Mouse (Mus musculus) MEL (cell line): ENCODE measurements around the gene Keap1. TPM values are rescaled to one million over a fixed set of nuclear protein-coding genes. Genes with fewer than 3 reads are reported as not detected.
A peak's percentile ranks its signal among the peaks of the same experiment; 100 is the strongest.

Source experiments
- DNase-seq: peaks from one replicate; pipeline ENCODE4 v3.0.0; 2011; ENCODE audit warnings: low read depth, low spot score
- H3K27ac ChIP-seq: 2 replicates; pipeline ENCODE4 v1.5.1; 2012; ENCODE audit warnings: low read depth, mild to moderate bottlenecking, control low read depth, low read length, moderate library complexity; ENCODE audit not compliant: control insufficient read depth
- H3K27me3 ChIP-seq, 2 experiments: fragments of 150-350 bp in 1 of 2; sonication (generic) in 1 of 2; 2 replicates each; pipeline ENCODE4 v1.6.1; 2012; ENCODE audit warnings: low read length in 2 of 2, mild to moderate bottlenecking in 2 of 2, improper control_type of control experiment in 1 of 2, moderate library complexity in 1 of 2; ENCODE audit not compliant: insufficient read depth in 2 of 2, control insufficient read depth in 1 of 2
- H3K36me3 ChIP-seq, 2 experiments: 2 replicates each; pipeline ENCODE4 v1.6.1; 2012 to 2014; ENCODE audit warnings: low read length in 2 of 2, improper control_type of control experiment in 1 of 2, inconsistent platforms in 1 of 2, mild to moderate bottlenecking in 1 of 2; ENCODE audit not compliant: insufficient read depth in 2 of 2, control insufficient read depth in 1 of 2
- H3K4me1 ChIP-seq, 2 experiments: fragments of 150-350 bp in 1 of 2; sonication (generic) in 1 of 2; 2 replicates each; pipeline ENCODE4 v1.6.1; 2012; ENCODE audit warnings: low read length in 2 of 2, improper control_type of control experiment in 1 of 2, mild to moderate bottlenecking in 1 of 2; ENCODE audit not compliant: insufficient read depth in 2 of 2, control insufficient read depth in 1 of 2
- H3K4me3 ChIP-seq, 2 experiments: fragments of 150-350 bp in 1 of 2; sonication (generic) in 1 of 2; 2 replicates each; pipeline ENCODE4 v1.5.1; 2012; ENCODE audit warnings: low read depth in 2 of 2, low read length in 2 of 2, mild to moderate bottlenecking in 2 of 2, moderate library complexity in 2 of 2, control low read depth in 1 of 2, improper control_type of control experiment in 1 of 2; ENCODE audit not compliant: control insufficient read depth in 1 of 2, insufficient read depth in 1 of 2
- H3K79me2 ChIP-seq: 2 replicates; pipeline ENCODE4 v1.6.1; 2012; ENCODE audit warnings: mild to moderate bottlenecking, low read length, moderate library complexity; ENCODE audit not compliant: control insufficient read depth, poor library complexity, insufficient read depth
- H3K9ac ChIP-seq: 2 replicates; pipeline ENCODE4 v1.6.1; 2012; ENCODE audit warnings: low read depth, mild to moderate bottlenecking, control low read depth, low read length, moderate library complexity; ENCODE audit not compliant: control insufficient read depth, poor library complexity, severe bottlenecking
- H3K9me3 ChIP-seq: fragments of 150-350 bp; sonication (generic); replicated peaks from 2 replicates; pipeline ENCODE4 v1.6.1; 2012; ENCODE audit warnings: mild to moderate bottlenecking, low read length, improper control_type of control experiment, moderate library complexity; ENCODE audit not compliant: insufficient read depth
- BHLHE40 ChIP-seq: IDR thresholded peaks from 2 replicates; pipeline ENCODE4 v1.6.1; 2012; ENCODE audit warnings: low read depth, mild to moderate bottlenecking, inconsistent platforms, low read length, improper control_type of control experiment, borderline replicate concordance
- CHD2 ChIP-seq: IDR thresholded peaks from 2 replicates; pipeline ENCODE4 v1.6.1; 2011; ENCODE audit warnings: low read length, improper control_type of control experiment
- CTCF ChIP-seq, 3 experiments: IDR thresholded peaks in 2 of 3; conservative IDR thresholded peaks in 1 of 3; 2 replicates each; pipeline ENCODE4 v1.5.1; 2011 to 2012; ENCODE audit warnings: low read length in 3 of 3, low read depth in 2 of 3, mild to moderate bottlenecking in 2 of 3, improper control_type of control experiment in 1 of 3, inconsistent platforms in 1 of 3, mixed read lengths in 1 of 3, moderate library complexity in 1 of 3; ENCODE audit not compliant: control insufficient read depth in 1 of 3, insufficient read depth in 1 of 3, poor library complexity in 1 of 3, severe bottlenecking in 1 of 3
- HCFC1 ChIP-seq: IDR thresholded peaks from 2 replicates; pipeline ENCODE4 v1.6.1; 2012; ENCODE audit warnings: low read depth, mild to moderate bottlenecking, inconsistent platforms, low read length, improper control_type of control experiment, moderate library complexity
- POLR2A ChIP-seq, 2 experiments: IDR thresholded peaks; 2 replicates each; pipeline ENCODE4 v1.6.1; 2011 to 2012; ENCODE audit warnings: low read length in 2 of 2, mild to moderate bottlenecking in 2 of 2, control low read depth in 1 of 2, improper control_type of control experiment in 1 of 2, low read depth in 1 of 2, moderate library complexity in 1 of 2; ENCODE audit not compliant: control insufficient read depth in 1 of 2, insufficient read depth in 1 of 2, poor library complexity in 1 of 2
- RAD21 ChIP-seq: IDR thresholded peaks from 2 replicates; pipeline ENCODE4 v1.6.1; 2011; ENCODE audit warnings: mild to moderate bottlenecking, low read depth, low read length, improper control_type of control experiment
- TAL1 ChIP-seq: IDR thresholded peaks from 2 replicates; pipeline ENCODE4 v1.6.1; 2012; ENCODE audit warnings: mild to moderate bottlenecking, inconsistent platforms, low read length, moderate library complexity, mixed read lengths
- TBP ChIP-seq: IDR thresholded peaks from 2 replicates; pipeline ENCODE4 v1.8.0; 2011; ENCODE audit warnings: low read depth, low read length, improper control_type of control experiment
- TCF12 ChIP-seq: IDR thresholded peaks from 2 replicates; pipeline ENCODE4 v1.6.1; 2014; ENCODE audit warnings: low read depth, mild to moderate bottlenecking, inconsistent platforms, low read length, improper control_type of control experiment, moderate library complexity
- ZC3H11A ChIP-seq: IDR thresholded peaks from 2 replicates; pipeline ENCODE4 v1.6.1; 2012; ENCODE audit warnings: low read depth, mild to moderate bottlenecking, inconsistent platforms, low read length, improper control_type of control experiment
- ZKSCAN1 ChIP-seq: IDR thresholded peaks from 2 replicates; pipeline ENCODE4 v1.6.1; 2012; ENCODE audit warnings: low read depth, mild to moderate bottlenecking, inconsistent platforms, low read length, improper control_type of control experiment, moderate library complexity
- ZMIZ1 ChIP-seq: IDR thresholded peaks from 2 replicates; pipeline ENCODE4 v1.6.1; 2012; ENCODE audit warnings: low read depth, mild to moderate bottlenecking, inconsistent platforms, low read length, improper control_type of control experiment, moderate library complexity
- ZNF384 ChIP-seq: IDR thresholded peaks from 2 replicates; pipeline ENCODE4 v1.6.1; 2012; ENCODE audit warnings: low read depth, mild to moderate bottlenecking, inconsistent platforms, low read length, improper control_type of control experiment
- polyA plus RNA-seq, 2 experiments: library from polyadenylated mRNA; stranded (reverse) in 1 of 2; unstranded in 1 of 2; fragments of >175 nt in 1 of 2; fragments of >200 nt in 1 of 2; gene quantifications; 2 replicates each; pipeline versions ENCODE4 v1.2.1 to v1.2.4; 2012; ENCODE audit warnings: low replicate concordance in 2 of 2, low read depth in 1 of 2; ENCODE audit not compliant: insufficient read length in 2 of 2, insufficient read depth in 1 of 2, missing spikeins in 1 of 2
- total RNA-seq: library from RNA; depleted of rRNA; stranded (reverse); fragments of 300-350 nt; gene quantifications from 2 replicates; pipeline ENCODE4 v1.2.3, GENCODE M21; 2012

Gene Keap1
- total and polyA plus RNA-seq, 3 experiments, result 67.5 to 174 (median 171) TPM

DNA sequence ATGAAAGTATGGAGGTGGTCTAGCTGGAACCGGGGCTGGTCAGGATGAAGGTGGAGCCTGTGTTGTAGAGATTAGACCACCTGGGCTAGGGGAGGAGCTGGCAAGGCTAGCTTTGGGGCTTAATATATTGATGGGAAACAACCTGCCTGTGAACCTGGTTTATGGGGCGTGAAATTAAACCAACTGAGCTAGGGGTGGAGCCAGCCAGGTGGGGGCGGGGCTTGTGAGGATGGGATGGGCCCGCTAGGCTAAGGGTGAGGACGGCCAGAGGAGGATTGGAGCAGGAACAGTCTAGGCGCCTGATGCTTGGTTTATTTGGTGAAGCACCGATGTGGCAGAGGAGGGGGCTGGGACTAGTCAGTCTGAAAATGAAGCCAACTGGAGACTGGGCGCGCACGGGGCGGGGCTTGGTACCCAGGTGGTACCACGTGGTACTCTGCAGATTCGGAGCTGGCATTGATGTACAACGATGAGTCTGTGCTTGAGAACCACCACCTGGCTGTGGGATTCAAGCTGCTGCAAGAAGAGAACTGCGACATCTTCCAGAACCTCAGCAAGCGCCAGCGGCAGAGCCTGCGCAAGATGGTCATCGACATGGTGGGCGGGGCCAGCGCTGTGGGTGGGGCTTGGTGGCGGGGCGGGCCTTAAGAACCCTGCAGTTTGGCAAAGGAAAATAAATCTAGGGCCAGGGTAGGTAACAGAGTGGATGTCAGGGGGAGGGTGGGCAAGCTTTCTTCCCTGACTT lies 34.5 kb downstream of the Keap1 start:
- peaks cover 0 to 32% of the 10 kb centered on the region in 2 experiments; a peak in 2 of 4 replicates for H3K36me3 ChIP-seq
- no peak overlapping the region for H3K27ac ChIP-seq
- no peak for DNase-seq

GRCm38 (mm10) chr9:21204156-21204527 lies 35.0 kb downstream of the Keap1 start:
- Histone ChIP-seq H3K27me3 (no peaks in the 10 kb centered on the region), H3K79me2 (no peaks in the 10 kb centered on the region), H3K4me3 (no peak overlapping the region), H3K9me3 (no peaks in the 10 kb centered on the region), H3K36me3 (peaks cover 0 to 36% of the 10 kb centered on the region in 2 experiments; a peak in 2 of 4 replicates), H3K27ac (no peak overlapping the region), H3K4me1 (no peaks in the 10 kb centered on the region), H3K9ac (no peak overlapping the region)
- no peak for DNase-seq
- no peak for TF ChIP-seq TCF12
- TF ChIP-seq ZC3H11A, result no peak
- no peak for TF ChIP-seq TBP
- no peak for TF ChIP-seq RAD21
- no peak for TF ChIP-seq TAL1
- no peak for TF ChIP-seq CHD2
- no peak for TF ChIP-seq BHLHE40
- TF ChIP-seq CTCF (IDR thresholded peaks at IDR 0.05 in 2 of 3, conservative IDR thresholded peaks at IDR 0.05 in 1 of 3; ENCODE audit: control insufficient read depth in 1 of 3, insufficient read depth in 1 of 3, low read depth in 2 of 3, low read length in 3 of 3, poor library complexity in 1 of 3, severe bottlenecking in 1 of 3), result no peak
- no peak for TF ChIP-seq HCFC1
- no peak for TF ChIP-seq ZMIZ1

More for the DNA sequence above, 34.5 kb downstream of the Keap1 start:
- no peaks in the 10 kb centered on the region for H3K79me2 ChIP-seq
- H3K9ac ChIP-seq, result no peak overlapping the region
- H3K27me3 ChIP-seq, result no peaks in the 10 kb centered on the region
- no peaks in the 10 kb centered on the region for H3K9me3 ChIP-seq
- no peaks in the 10 kb centered on the region for H3K4me1 ChIP-seq
- no peak overlapping the region for H3K4me3 ChIP-seq
- TF ChIP-seq ZNF384 (no peak), TAL1 (peak; percentile 2; the same call in 1 of the 2 replicates), TBP (no peak), POLR2A (IDR thresholded peaks at IDR 0.05; ENCODE audit: control insufficient read depth in 1 of 2, insufficient read depth in 1 of 2, low read depth in 1 of 2, low read length in 2 of 2, poor library complexity in 1 of 2) (peak in 1 of 2 experiments; percentile 48; a peak in 2 of 4 replicates)

DNA sequence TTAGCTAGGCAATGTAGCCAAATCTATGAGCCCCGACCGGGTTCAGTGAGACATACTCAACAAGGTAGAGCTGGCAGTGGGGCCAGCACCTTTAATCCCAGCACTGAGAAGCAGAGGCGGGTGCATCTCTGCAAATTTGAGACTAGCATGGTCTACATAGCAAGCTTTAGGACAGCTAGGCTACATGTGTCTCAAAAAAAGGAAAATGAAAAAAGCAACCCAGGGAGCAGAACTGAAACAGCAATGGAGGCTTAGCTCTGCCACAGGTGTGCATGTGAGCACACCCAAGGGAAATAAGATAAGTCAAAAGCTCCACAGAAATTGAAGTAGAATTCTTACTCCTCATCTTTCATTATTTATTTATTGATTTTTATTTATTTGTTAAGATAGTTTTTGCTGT lies 40.2 kb downstream of the Keap1 start:
- no peaks in the 10 kb centered on the region for H3K79me2 ChIP-seq
- H3K4me3 ChIP-seq, result no peak overlapping the region
- peaks cover 3 to 19% of the 10 kb centered on the region in 2 experiments for H3K36me3 ChIP-seq
- H3K9me3 ChIP-seq, result no peaks in the 10 kb centered on the region
- no peak for DNase-seq
- peaks cover 5 to 8% of the 10 kb centered on the region in 2 experiments for H3K4me1 ChIP-seq
- no peaks in the 10 kb centered on the region for H3K27me3 ChIP-seq
- H3K9ac ChIP-seq, result no peak overlapping the region
- TF ChIP-seq ZMIZ1, result no peak
- TF ChIP-seq ZKSCAN1, result no peak
- no peak for TF ChIP-seq CTCF (IDR thresholded peaks at IDR 0.05 in 2 of 3, conservative IDR thresholded peaks at IDR 0.05 in 1 of 3; ENCODE audit: control insufficient read depth in 1 of 3, insufficient read depth in 1 of 3, low read depth in 2 of 3, low read length in 3 of 3, poor library complexity in 1 of 3, severe bottlenecking in 1 of 3)
- H3K27ac ChIP-seq, result no peak overlapping the region
